Mouse (Mus musculus): ENCODE measurements at regions not wholly inside any gene's neighbourhood (a gene's known extent, or its start where the extent isn't known, plus 50 kb on each side); places are given as distances from the start of the nearest gene placed in this dataset.

GRCm38 (mm10) chr9:68561767-68562552, 91.6 kb upstream of the Rora start:
- Histone ChIP-seq H3K4me3 (no peak overlapping the region), H3K9me3 (replicated peaks) (no peaks in the 10 kb centered on the region), H3K27me3 (ENCODE audit: low read depth, poor library complexity, severe bottlenecking) (no peaks in the 10 kb centered on the region), H3K27ac (replicated peaks) (no peak overlapping the region), H3K36me3 (no peaks in the 10 kb centered on the region), H3K4me1 (no peaks in the 10 kb centered on the region)
- no peak for DNase-seq (ENCODE audit: low spot score)
- 75% methylated on average over 14 of the region's 14 CpGs for WGBS

GRCm38 (mm10) chr9:68563206-68563605, 90.4 kb upstream of the Rora start:
- no peaks in the 10 kb centered on the region for H3K27me3 ChIP-seq (ENCODE audit: low read depth, poor library complexity, severe bottlenecking)
- DNase-seq (ENCODE audit: low spot score) = no peak
- no peak overlapping the region for H3K27ac ChIP-seq (replicated peaks)
- H3K9me3 ChIP-seq (replicated peaks) = no peaks in the 10 kb centered on the region
- H3K4me1 ChIP-seq = no peaks in the 10 kb centered on the region
- 82% methylated on average over 4 of the region's 4 CpGs for WGBS
- H3K36me3 ChIP-seq = no peaks in the 10 kb centered on the region
- no peak overlapping the region for H3K4me3 ChIP-seq

DNA sequence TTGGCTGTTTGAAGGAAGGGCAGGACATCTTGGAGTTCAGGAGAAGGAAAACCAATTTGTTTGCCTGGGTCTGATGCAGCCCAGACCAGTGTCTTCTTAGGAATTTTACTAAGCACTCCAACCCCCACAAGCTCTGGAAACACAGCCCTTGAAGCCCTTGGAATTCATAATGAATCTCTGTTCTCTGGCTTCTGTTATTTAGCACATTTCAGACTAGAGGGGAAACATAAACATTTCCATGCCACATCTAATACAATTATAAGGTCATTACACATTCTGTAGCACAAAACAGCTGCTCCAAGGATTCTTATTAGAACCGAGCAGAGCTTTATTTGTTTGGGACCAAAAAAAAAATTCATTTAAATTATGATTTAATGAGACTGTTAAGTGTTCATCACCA, 67.8 kb upstream of the Rora start:
- H3K27me3 ChIP-seq (ENCODE audit: low read depth, poor library complexity, severe bottlenecking) = no peaks in the 10 kb centered on the region
- H3K27ac ChIP-seq (replicated peaks) = no peak overlapping the region
- WGBS = 72% methylated on average over 1 of the region's 1 CpGs
- H3K9me3 ChIP-seq (replicated peaks) = no peaks in the 10 kb centered on the region
- no peak for DNase-seq (ENCODE audit: low spot score)
- no peak overlapping the region for H3K4me3 ChIP-seq
- no peaks in the 10 kb centered on the region for H3K36me3 ChIP-seq
- H3K4me1 ChIP-seq = 0 out of 2 replicates have a peak, but pooled peaks cover 3% of the 10 kb centered on the region

GRCm38 (mm10) chr9:68591023-68591422, 62.6 kb upstream of the Rora start:
- Histone ChIP-seq H3K9me3 (replicated peaks) (no peaks in the 10 kb centered on the region), H3K27ac (replicated peaks) (no peak overlapping the region), H3K4me1 (0 out of 2 replicates have a peak, but pooled peaks cover under 1% of the 10 kb centered on the region), H3K4me3 (no peak overlapping the region), H3K36me3 (no peaks in the 10 kb centered on the region), H3K27me3 (ENCODE audit: low read depth, poor library complexity, severe bottlenecking) (no peaks in the 10 kb centered on the region)
- 91% methylated on average over 8 of the region's 8 CpGs for WGBS
- no peak for DNase-seq (ENCODE audit: low spot score)

GRCm38 (mm10) chr9:68592976-68593375, 60.6 kb upstream of the Rora start:
- no peak overlapping the region for H3K4me3 ChIP-seq
- H3K27ac ChIP-seq (replicated peaks) = no peak overlapping the region
- no peaks in the 10 kb centered on the region for H3K4me1 ChIP-seq
- 91% methylated on average over 3 of the region's 3 CpGs for WGBS
- H3K36me3 ChIP-seq = no peaks in the 10 kb centered on the region
- H3K27me3 ChIP-seq (ENCODE audit: low read depth, poor library complexity, severe bottlenecking) = no peaks in the 10 kb centered on the region
- DNase-seq (ENCODE audit: low spot score) = no peak
- H3K9me3 ChIP-seq (replicated peaks) = no peaks in the 10 kb centered on the region

GRCm38 (mm10) chr9:68594586-68594985, 59.0 kb upstream of the Rora start:
- 82% methylated on average over 2 of the region's 2 CpGs for WGBS
- no peaks in the 10 kb centered on the region for H3K9me3 ChIP-seq (replicated peaks)

More at GRCm38 (mm10) chr9:68594586-68594985, 59.0 kb upstream of the Rora start:
- H3K4me1 ChIP-seq = no peaks in the 10 kb centered on the region
- no peaks in the 10 kb centered on the region for H3K36me3 ChIP-seq
- H3K27me3 ChIP-seq (ENCODE audit: low read depth, poor library complexity, severe bottlenecking) = no peaks in the 10 kb centered on the region
- no peak for DNase-seq (ENCODE audit: low spot score)
- H3K4me3 ChIP-seq = no peak overlapping the region
- H3K27ac ChIP-seq (replicated peaks) = no peak overlapping the region
